Comparison of ENCODE assay signal across 13 mouse cellular contexts in genomic region chr14:12300677-12301076, GRCm38 (mm10). TPM values are rescaled to one million over a fixed set of nuclear protein-coding genes. Genes with fewer than 3 reads are reported as not detected.
DNase-seq lines count a peak whose midpoint lies in the region; ATAC-seq and TF ChIP-seq lines count a peak whose summit lies in the region.
"Had no signal": no experiment of that assay in that cellular context is flagged by ENCODE, and none has a peak within 500 bp of the region (broad histone marks: within the 10 kb centered on the region; RNA-seq: fewer than 3 reads in every experiment).

No protein-coding gene starts in this region.

- H3K9ac ChIP-seq in hindbrain, postnatal 0 days (replicated peaks; ENCODE audit: low read length) = no peak overlapping the region
- no peak overlapping the region for H3K9ac ChIP-seq in hindbrain, embryonic 13.5 days
- H3K9ac ChIP-seq: hindbrain, embryonic 15.5 days; limb, embryonic 12.5 days; stomach, embryonic 15.5 days had no signal

- H3K36me3 ChIP-seq in hindbrain, postnatal 0 days (ENCODE audit: insufficient read depth, low read length) = no peaks in the 10 kb centered on the region; the same call in 1 of the 2 replicates
- peaks cover 11% of the 10 kb centered on the region; the same call in 1 of the 2 replicates for H3K36me3 ChIP-seq in hindbrain, embryonic 13.5 days
- H3K36me3 ChIP-seq: hindbrain, embryonic 15.5 days; limb, embryonic 12.5 days; stomach, embryonic 15.5 days had no signal

- intact Hi-C loops in left cerebral cortex, postnatal 4 days (cut with DNase I) = loop anchor here (5.0 kb wide), 2 partner anchors 42 to 232 kb away; no protein-coding TSS in a partner anchor

- H3K4me1 ChIP-seq in hindbrain, postnatal 0 days (ENCODE audit: insufficient read depth, low read length) = no peaks in the 10 kb centered on the region
- H3K4me1 ChIP-seq in hindbrain, embryonic 13.5 days (replicated peaks) = no peaks in the 10 kb centered on the region
- H3K4me1 ChIP-seq: hindbrain, embryonic 15.5 days; limb, embryonic 12.5 days; stomach, embryonic 15.5 days had no signal

- no peak overlapping the region for H3K4me3 ChIP-seq in hindbrain, postnatal 0 days (ENCODE audit: low read length)
- H3K4me3 ChIP-seq in hindbrain, embryonic 13.5 days = no peak overlapping the region
- H3K4me3 ChIP-seq: hindbrain, embryonic 15.5 days; limb, embryonic 12.5 days; megakaryocyte, embryonic 14.5 days; stomach, embryonic 15.5 days had no signal

- no peak overlapping the region for H3K4me2 ChIP-seq in hindbrain, postnatal 0 days (ENCODE audit: low read depth, low read length)
- H3K4me2 ChIP-seq in hindbrain, embryonic 13.5 days = no peak overlapping the region
- H3K4me2 ChIP-seq: hindbrain, embryonic 15.5 days; limb, embryonic 12.5 days; stomach, embryonic 15.5 days had no signal

- H3K9me3 ChIP-seq in hindbrain, postnatal 0 days (ENCODE audit: low read length) = no peaks in the 10 kb centered on the region
- H3K9me3 ChIP-seq in hindbrain, embryonic 13.5 days = no peaks in the 10 kb centered on the region
- H3K9me3 ChIP-seq: hindbrain, embryonic 15.5 days; limb, embryonic 12.5 days; megakaryocyte, embryonic 14.5 days; stomach, embryonic 15.5 days had no signal

- H3K27ac ChIP-seq in hindbrain, postnatal 0 days = no peak overlapping the region
- H3K27ac ChIP-seq in hindbrain, embryonic 13.5 days = no peak overlapping the region
- H3K27ac ChIP-seq: hindbrain, embryonic 15.5 days; limb, embryonic 12.5 days; stomach, embryonic 15.5 days had no signal

- no peak for ATAC-seq in hindbrain, postnatal 0 days
- ATAC-seq in hindbrain, embryonic 13.5 days (ENCODE audit: low FRiP score) = no peak

- 67% methylated on average over 3 of the region's 3 CpGs for WGBS in hindbrain, postnatal 0 days
- WGBS in hindbrain, embryonic 13.5 days = 65% methylated on average over 3 of the region's 3 CpGs

- TF ChIP-seq CTCF in hindbrain, postnatal 0 days (IDR thresholded peaks at IDR 0.05; ENCODE audit: low read depth) = peak; percentile 60

- DNase-seq in hindbrain, postnatal 0 days (ENCODE audit: low spot score) = peak; percentile 67
- DNase-seq in lung, postnatal 10 days = peak; percentile 10
- no peak for DNase-seq in lung, adult 18-20 months
- DNase-seq in embryo, embryonic 11.5 days (ENCODE audit: low read depth, low spot score) = peak; percentile 3
- peak; percentile 13 for DNase-seq in left cerebral cortex, postnatal 4 days
- DNase-seq in Muller cell, postnatal 12 days (ENCODE audit: inconsistent ontology term) = no peak
- no peak for DNase-seq in adipocyte (ENCODE audit: low spot score)

- H3K27me3 ChIP-seq in hindbrain, postnatal 0 days (ENCODE audit: insufficient read depth, low read length) = no peaks in the 10 kb centered on the region
- H3K27me3 ChIP-seq in hindbrain, embryonic 13.5 days = no peaks in the 10 kb centered on the region
- H3K27me3 ChIP-seq: hindbrain, embryonic 15.5 days; limb, embryonic 12.5 days; megakaryocyte, embryonic 14.5 days; stomach, embryonic 15.5 days had no signal

RNA-seq across cellular contexts. Expression of gene 3830406C13Rik, which starts 16.7 kb away (rescaled TPM):
- total RNA-seq in hindbrain, postnatal 0 days (2014; rRNA removed) = 15.3 and 20.7 TPM in 2 replicates
- 39.3 and 42.0 TPM in 2 replicates for polyA plus RNA-seq in hindbrain, postnatal 0 days (2015; fragmentation: Nextera tagmentation; extraction: Ambion mirVana)
- polyA plus RNA-seq in hindbrain, embryonic 13.5 days (2015; fragmentation: Nextera tagmentation; extraction: Ambion mirVana) = 31.5 and 34.8 TPM in 2 replicates
- 10 to 100 TPM; 29.4 to 30.6 TPM for total RNA-seq in left cerebral cortex, postnatal 4 days (2021)

RNA-seq across cellular contexts. Expression of gene Gm49355, which starts 16.9 kb away (rescaled TPM):
- total RNA-seq in hindbrain, postnatal 0 days (2014; rRNA removed) = 0.32 and 0.52 TPM in 2 replicates
- polyA plus RNA-seq in hindbrain, postnatal 0 days (2015; fragmentation: Nextera tagmentation; extraction: Ambion mirVana) = 0.08 and 0.16 TPM in 2 replicates
- 0.10 TPM in 1 of 2 replicates, not detected in the other for polyA plus RNA-seq in hindbrain, embryonic 13.5 days (2015; fragmentation: Nextera tagmentation; extraction: Ambion mirVana)
- total RNA-seq in left cerebral cortex, postnatal 4 days (2021) = not detected

RNA-seq across cellular contexts. Expression of gene Fezf2, which starts 47.3 kb away (rescaled TPM):
- total RNA-seq in hindbrain, postnatal 0 days (2014; rRNA removed) = 0.52 and 1.8 TPM in 2 replicates
- not detected in 2 replicates for polyA plus RNA-seq in hindbrain, postnatal 0 days (2015; fragmentation: Nextera tagmentation; extraction: Ambion mirVana)
- polyA plus RNA-seq in hindbrain, embryonic 13.5 days (2015; fragmentation: Nextera tagmentation; extraction: Ambion mirVana) = 0.10 and 0.74 TPM in 2 replicates
- total RNA-seq in left cerebral cortex, postnatal 4 days (2021) = 10 to 100 TPM; 53.3 to 54.3 TPM
- polyA plus RNA-seq: gonadal fat pad, adult 2 months; stomach, embryonic 15.5 days had no signal

Comparison
In these comparisons a context has a peak if more than half of its experiments do, and no peak if none do; other contexts are left out.
1. DNase-seq: peak in hindbrain, postnatal 0 days (single experiment), lung, postnatal 10 days (single experiment), embryo, embryonic 11.5 days (single experiment) and left cerebral cortex, postnatal 4 days (single experiment); none in lung, adult 18-20 months (0 of 2), Muller cell, postnatal 12 days (single experiment) and adipocyte (single experiment).
2. RNA of gene Fezf2, which starts 47.3 kb away (total RNA-seq): 53.3 to 54.3 TPM in left cerebral cortex, postnatal 4 days; 0.52 to 1.8 TPM in hindbrain, postnatal 0 days; every median in the first group is over 10 times any median in the second.